Mouse (Mus musculus) megakaryocyte, embryonic 14.5 days (primary cell): Measurements from ENCODE around the gene Oas2.

ENCODE experiments used
- FLI1 ChIP-seq: IDR thresholded peaks from 2 replicates; pipeline ENCODE4 v1.6.1; 2012; ENCODE audit warnings: low read length, inconsistent platforms, mixed read lengths
- GATA1 ChIP-seq: IDR thresholded peaks from 3 replicates; pipeline ENCODE4 v1.6.1; 2012; ENCODE audit warnings: mixed read lengths, low read length, inconsistent platforms, borderline replicate concordance

GRCm38 (mm10) chr5:120718600-120719378 lies 30.9 kb downstream of the Oas2 start:
- TF ChIP-seq GATA1 (no peak), FLI1 (no peak)
